Mouse (Mus musculus) mature B cell (primary cell): ENCODE measurements around the gene Vmn1r29.
"Not testable (repeated sequence)": the region's sequence is repeated elsewhere in the genome, so short reads cannot be mapped to it uniquely, and the experiment has no call there.

Experiments
- in situ Hi-C: fragments of 300-500 bp; cut with MboI; formaldehyde crosslinking; loops from 2 replicates; pipeline ENCODE4 v1.14.3; 2019

Vmn1r29 gene

GRCm38 (mm10) chr6:58301249-58301648 lies at the start of gene Vmn1r29:
Gene Vmn1r29, plus strand, starts transcription at chr6:58301549.
- in situ Hi-C loops = no loop called here

- in situ Hi-C loops = no loop called here
Observed at GRCm38 (mm10) chr6:58261737-58262136, 39.6 kb upstream of the Vmn1r29 start, which contains the start of gene Vmn1r28. Gene Vmn1r28, plus strand, starts transcription at chr6:58262037.

GRCm38 (mm10) chr6:58279661-58280060 lies 21.7 kb upstream of the Vmn1r29 start:
- in situ Hi-C loops = not testable (repeated sequence)

- in situ Hi-C loops = no loop called here
Observed at GRCm38 (mm10) chr6:58292201-58292600, 9.1 kb upstream of the Vmn1r29 start.

- in situ Hi-C loops = not testable (repeated sequence)
Observed at GRCm38 (mm10) chr6:58298511-58298910, 2.8 kb upstream of the Vmn1r29 start.

GRCm38 (mm10) chr6:58330686-58331085 lies 29.3 kb downstream of the Vmn1r29 start:
- in situ Hi-C loops = not testable (repeated sequence)
